Mouse (Mus musculus) embryonic facial prominence, embryonic 14.5 days (tissue): Measurements from ENCODE around the gene Aldh9a1. TPM values are rescaled to one million over a fixed set of nuclear protein-coding genes. Genes with fewer than 3 reads are reported as not detected.

ENCODE experiments used
- ATAC-seq: fragments of 200-750 bp; cut with Nextera tagmentation; 2 replicates; pipeline ENCODE4 v1.8.0; 2017; ENCODE audit warnings: low read depth, moderate number of reproducible peaks, moderate TSS enrichment
- DNase-seq: peaks from one replicate; pipeline ENCODE4 v3.0.0-alpha.2; 2015; ENCODE audit warnings: low spot score
- H3K27ac ChIP-seq: fragments of 300-500 bp; sonication (generic); replicated peaks from 2 replicates; pipeline ENCODE4 v1.5.1; 2014; ENCODE audit warnings: low read depth, mild to moderate bottlenecking, low read length, moderate library complexity
- H3K27me3 ChIP-seq: fragments of 300-500 bp; sonication (generic); replicated peaks from 2 replicates; pipeline ENCODE4 v1.6.1; 2014; ENCODE audit warnings: low read length; ENCODE audit not compliant: control insufficient read depth, insufficient read depth
- H3K36me3 ChIP-seq: fragments of 300-500 bp; sonication (generic); 2 replicates; pipeline ENCODE4 v1.6.1; 2014; ENCODE audit warnings: low read length, mixed read lengths; ENCODE audit not compliant: control insufficient read depth, insufficient read depth
- H3K4me1 ChIP-seq: fragments of 300-500 bp; sonication (generic); 2 replicates; pipeline ENCODE4 v1.6.1; 2014; ENCODE audit warnings: antibody characterized with exemption, low read length; ENCODE audit not compliant: control insufficient read depth, insufficient read depth
- H3K4me2 ChIP-seq: fragments of 300-500 bp; sonication (generic); 2 replicates; pipeline ENCODE4 v1.6.1; 2014; ENCODE audit warnings: low read depth, mild to moderate bottlenecking, low read length, moderate library complexity, mixed read lengths
- H3K4me3 ChIP-seq: fragments of 300-500 bp; sonication (generic); 2 replicates; pipeline ENCODE4 v1.5.1; 2014; ENCODE audit warnings: low read depth, mild to moderate bottlenecking, low read length
- H3K9ac ChIP-seq: fragments of 300-500 bp; sonication (generic); 2 replicates; pipeline ENCODE4 v1.6.1; 2014; ENCODE audit warnings: low read depth, mild to moderate bottlenecking, low read length, moderate library complexity, mixed read lengths
- H3K9me3 ChIP-seq: fragments of 300-500 bp; sonication (generic); 2 replicates; pipeline ENCODE4 v1.6.1; 2016; ENCODE audit warnings: low read length; ENCODE audit not compliant: control insufficient read depth
- WGBS: fragments of 180-500 bp; shearing (Covaris S2); extraction: QIAGEN DNeasy Blood & Tissue Kit; methylation state at CpG from one replicate; pipeline ENCODE4 v1.1.7; 2014; 5-methylcytosine and 5-hydroxymethylcytosine counted together
- polyA plus RNA-seq: library from polyadenylated mRNA; unstranded; fragments of >200 nt; fragmentation: Nextera tagmentation; extraction: Ambion mirVana; gene quantifications from 2 replicates; pipeline ENCODE4 v1.2.1, GENCODE M21; 2014

Aldh9a1 gene
- polyA plus RNA-seq, 1 experiment from 2014 or later = 40.7 TPM

DNA sequence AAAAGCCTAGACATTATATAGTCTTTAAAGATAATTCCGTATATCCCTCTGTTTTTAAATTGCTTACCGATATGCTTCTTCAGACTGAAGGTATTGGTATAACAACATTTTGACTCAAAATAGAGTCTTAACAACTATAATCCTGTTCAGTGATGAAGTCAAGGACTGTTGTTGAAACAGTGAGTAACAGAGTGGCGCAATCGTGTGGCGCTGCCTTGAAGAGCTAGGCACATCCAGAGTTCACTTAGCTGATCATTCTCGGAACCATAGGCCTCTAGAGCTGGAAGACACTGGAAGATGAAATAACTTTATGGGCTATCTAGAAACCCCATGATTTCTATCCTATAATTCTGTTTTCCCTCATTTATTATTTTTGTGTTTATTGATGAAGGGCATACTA is 28.1 kb upstream of the Aldh9a1 start:
- Histone ChIP-seq H3K4me1 (no peaks in the 10 kb centered on the region), H3K27ac (no peak overlapping the region), H3K27me3 (no peaks in the 10 kb centered on the region), H3K9me3 (no peaks in the 10 kb centered on the region), H3K4me2 (no peak overlapping the region), H3K9ac (no peak overlapping the region), H3K36me3 (peaks cover 81% of the 10 kb centered on the region), H3K4me3 (no peak overlapping the region)
- DNase-seq (no peak), ATAC-seq (no peak)
- WGBS = 97% methylated on average over 6 of the region's 6 CpGs

DNA sequence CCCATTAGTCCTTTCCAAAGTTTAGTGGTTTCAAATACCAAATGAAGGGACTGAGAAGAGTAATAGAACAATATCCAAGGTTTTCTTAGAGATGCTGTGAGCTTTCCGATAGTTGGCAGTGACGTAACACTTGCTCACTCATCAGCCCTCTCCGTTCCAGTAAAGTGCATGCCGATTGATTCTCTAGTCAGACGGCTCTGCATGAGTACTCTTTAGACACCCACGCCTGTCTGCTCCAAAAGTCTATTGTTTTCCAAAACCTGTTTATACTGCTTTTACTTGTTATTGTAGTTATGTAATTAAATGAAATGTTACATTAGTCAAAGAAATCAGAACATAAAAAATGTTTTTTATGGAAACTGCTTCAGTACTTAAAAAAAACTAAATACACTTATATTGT is 21.0 kb upstream of the Aldh9a1 start:
- H3K4me3 ChIP-seq = no peak overlapping the region
- H3K4me1 ChIP-seq = no peaks in the 10 kb centered on the region
- H3K27me3 ChIP-seq = no peaks in the 10 kb centered on the region
- no peak for DNase-seq
- no peaks in the 10 kb centered on the region for H3K9me3 ChIP-seq
- H3K27ac ChIP-seq = no peak overlapping the region
- H3K4me2 ChIP-seq = no peak overlapping the region
- 86% methylated on average over 6 of the region's 6 CpGs for WGBS
- no peak overlapping the region for H3K9ac ChIP-seq
- ATAC-seq = no peak
- peaks cover 75% of the 10 kb centered on the region for H3K36me3 ChIP-seq

DNA sequence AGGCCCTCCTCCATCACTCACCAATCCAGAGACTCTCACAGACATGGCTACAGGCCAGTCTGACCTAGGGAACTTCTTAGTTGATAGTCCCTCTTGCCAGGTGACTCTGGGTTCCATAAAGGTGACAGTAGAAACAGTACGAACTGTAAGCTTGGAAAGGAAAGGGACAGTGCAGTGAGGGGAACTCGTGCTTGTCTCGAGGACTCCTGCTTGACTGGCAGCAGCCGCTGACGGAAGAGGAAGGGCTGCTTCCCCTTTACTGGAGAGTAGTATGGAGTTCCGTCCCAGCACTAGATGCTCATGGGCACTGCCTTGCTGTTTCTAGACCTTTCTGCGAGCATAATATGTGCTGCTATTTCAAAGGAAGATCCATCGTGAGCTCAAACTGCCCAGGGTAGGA is 18.7 kb upstream of the Aldh9a1 start:
- peaks cover 70% of the 10 kb centered on the region for H3K36me3 ChIP-seq

DNA sequence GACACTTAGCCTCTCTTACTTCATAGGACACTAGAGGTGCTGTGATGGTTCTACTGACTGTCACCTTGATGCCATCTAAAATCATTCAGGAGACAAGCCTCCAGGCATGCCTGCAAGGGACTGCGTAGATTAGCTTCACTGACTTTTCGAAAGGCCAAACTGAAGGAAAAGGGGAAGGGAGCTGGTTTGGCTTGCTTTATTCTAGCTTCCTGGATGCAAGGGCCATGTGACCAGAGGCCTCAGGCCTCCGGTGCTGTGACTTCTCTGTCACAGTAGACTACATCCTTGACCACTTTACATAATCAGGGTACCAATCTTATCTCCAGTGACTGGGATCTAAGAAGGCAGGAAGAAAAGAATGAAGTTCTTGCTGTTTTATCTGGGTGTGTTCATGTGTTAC is 13.4 kb upstream of the Aldh9a1 start:
- no peak overlapping the region for H3K4me2 ChIP-seq
- H3K27ac ChIP-seq = no peak overlapping the region
- H3K4me1 ChIP-seq = no peaks in the 10 kb centered on the region
- WGBS = 90% methylated on average over 3 of the region's 3 CpGs
- H3K9ac ChIP-seq = no peak overlapping the region
- no peak for ATAC-seq
- peaks cover 6% of the 10 kb centered on the region for H3K27me3 ChIP-seq
- no peaks in the 10 kb centered on the region for H3K9me3 ChIP-seq
- peaks cover 22% of the 10 kb centered on the region; the same call in 1 of the 2 replicates for H3K36me3 ChIP-seq
- no peak overlapping the region for H3K4me3 ChIP-seq
- no peak for DNase-seq

More for the DNA sequence above, 18.7 kb upstream of the Aldh9a1 start:
- no peak overlapping the region for H3K4me3 ChIP-seq
- H3K9me3 ChIP-seq = no peaks in the 10 kb centered on the region
- ATAC-seq = no peak
- DNase-seq = no peak
- WGBS = 88% methylated on average over 8 of the region's 8 CpGs
- no peak overlapping the region for H3K4me2 ChIP-seq
- H3K9ac ChIP-seq = no peak overlapping the region
- H3K4me1 ChIP-seq = no peaks in the 10 kb centered on the region
- H3K27ac ChIP-seq = no peak overlapping the region
- no peaks in the 10 kb centered on the region for H3K27me3 ChIP-seq

DNA sequence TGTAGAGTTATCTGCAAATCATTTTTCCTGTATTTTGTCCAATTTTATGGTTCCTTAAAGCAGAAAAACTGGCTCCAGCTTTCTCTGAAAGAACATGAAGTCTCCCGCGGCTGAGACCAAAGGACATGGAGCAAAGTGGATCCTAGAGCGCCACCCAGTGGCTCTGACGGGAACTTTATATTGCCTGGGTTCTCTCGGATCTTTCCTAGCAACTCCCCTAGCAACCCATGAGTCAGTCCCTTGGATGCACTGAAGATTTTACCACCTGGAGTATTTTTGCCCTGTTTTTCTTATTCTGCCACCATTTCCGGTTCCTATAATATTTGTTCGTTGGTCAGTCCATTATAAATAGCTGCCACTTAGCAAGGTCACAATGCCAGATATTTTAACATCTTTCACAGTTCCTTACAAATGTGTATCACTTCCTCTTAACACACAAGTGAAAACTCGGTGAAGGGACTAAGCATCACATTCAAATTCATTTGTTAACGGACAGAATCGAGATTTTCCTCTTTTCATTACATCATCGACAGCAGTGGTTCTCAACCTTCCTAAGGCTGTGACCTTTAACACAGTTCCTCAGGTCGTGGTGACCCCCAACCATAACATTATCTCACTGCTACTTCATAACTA is 12.2 kb upstream of the Aldh9a1 start:
- ATAC-seq = peak; percentile 71; the same call in 1 of the 2 replicates
- H3K27ac ChIP-seq = no peak overlapping the region
- H3K4me3 ChIP-seq = no peak overlapping the region
- H3K4me1 ChIP-seq = no peaks in the 10 kb centered on the region
- H3K9me3 ChIP-seq = no peaks in the 10 kb centered on the region
- H3K4me2 ChIP-seq = no peak overlapping the region
- H3K27me3 ChIP-seq = peaks cover 6% of the 10 kb centered on the region
- DNase-seq = peak; percentile 88
- WGBS = 10% methylated on average over 12 of the region's 12 CpGs
- no peak overlapping the region for H3K9ac ChIP-seq
- H3K36me3 ChIP-seq = peaks cover 13% of the 10 kb centered on the region; the same call in 1 of the 2 replicates

DNA sequence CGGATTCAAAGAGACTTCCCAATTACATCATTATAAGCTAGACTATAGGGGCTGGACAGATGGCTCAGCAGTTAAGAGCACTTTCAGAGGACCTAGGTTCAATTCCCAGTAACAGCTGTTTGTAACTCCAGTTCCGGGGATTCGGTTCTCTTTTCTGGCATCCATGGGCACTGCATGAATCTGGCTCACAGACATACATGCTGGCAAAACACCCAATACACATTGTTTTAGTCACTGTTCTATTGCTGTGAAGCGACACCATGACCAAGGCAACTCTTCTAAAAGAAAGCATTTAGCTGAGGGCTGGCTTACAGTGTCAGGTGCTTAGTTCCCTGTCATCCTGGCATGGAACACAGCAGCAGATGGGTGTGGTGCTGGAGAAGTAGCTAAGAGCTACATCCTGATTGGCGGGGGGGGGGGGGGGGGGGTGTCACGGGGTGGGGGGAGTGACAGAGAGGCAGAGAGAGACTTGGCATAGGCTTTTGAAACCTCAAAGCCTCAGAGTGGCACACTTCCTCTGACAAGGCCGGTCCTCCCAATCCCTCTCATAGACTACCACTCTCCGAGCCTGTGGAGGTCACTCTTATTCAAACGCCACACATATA is 10.5 kb upstream of the Aldh9a1 start:
- H3K9me3 ChIP-seq = no peaks in the 10 kb centered on the region
- 78% methylated on average over 7 of the region's 9 CpGs for WGBS
- ATAC-seq (no peak), DNase-seq (no peak)
- no peak overlapping the region for H3K9ac ChIP-seq
- H3K4me3 ChIP-seq = no peak overlapping the region
- no peaks in the 10 kb centered on the region for H3K4me1 ChIP-seq
- H3K27me3 ChIP-seq = peaks cover 6% of the 10 kb centered on the region
- H3K4me2 ChIP-seq = no peak overlapping the region
- H3K27ac ChIP-seq = no peak overlapping the region
- H3K36me3 ChIP-seq = 0 out of 2 replicates have a peak, but pooled peaks cover 2% of the 10 kb centered on the region

DNA sequence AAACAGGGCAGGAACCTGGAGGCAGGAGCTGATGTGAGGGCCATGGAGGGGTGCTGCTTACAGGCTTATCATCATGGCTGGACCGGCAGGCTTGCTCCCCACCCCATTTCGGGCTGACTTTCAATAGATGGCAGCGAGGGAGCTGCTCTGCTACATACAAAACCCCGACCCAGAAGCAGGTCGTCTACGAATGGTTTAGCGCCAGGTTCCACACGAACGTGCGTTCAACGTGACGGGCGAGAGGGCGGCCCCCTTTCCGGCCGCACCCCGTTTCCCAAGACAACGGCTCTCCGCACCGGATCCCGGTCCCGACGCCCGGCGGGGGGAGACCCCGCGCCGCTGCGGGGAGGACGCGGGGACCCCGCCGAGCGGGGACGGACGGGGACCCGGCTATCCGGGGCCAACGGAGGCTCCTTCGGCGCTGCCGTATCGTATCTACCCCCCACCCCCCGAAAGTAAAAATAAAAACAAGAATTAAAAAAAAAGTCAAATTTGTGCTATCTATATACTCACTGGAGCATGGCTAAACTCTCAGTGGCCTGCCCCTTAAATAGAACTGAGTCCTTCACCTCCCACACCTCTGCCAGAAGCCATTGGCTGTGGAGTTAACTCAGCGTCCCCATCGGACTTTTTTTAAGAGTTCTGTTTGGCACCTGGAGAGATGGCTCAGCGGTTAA is 9.5 kb upstream of the Aldh9a1 start:
- Histone ChIP-seq H3K4me3 (peak overlapping the region; percentile 47), H3K9me3 (no peaks in the 10 kb centered on the region), H3K27me3 (peaks cover 6% of the 10 kb centered on the region), H3K4me1 (no peaks in the 10 kb centered on the region), H3K9ac (peak overlapping the region; percentile 59), H3K27ac (no peak overlapping the region), H3K4me2 (peak overlapping the region; percentile 81), H3K36me3 (no peaks in the 10 kb centered on the region)
- ATAC-seq = peak; percentile 61; the same call in 1 of the 2 replicates
- DNase-seq = peak; percentile 26
- 2% methylated on average over 38 of the region's 47 CpGs for WGBS

DNA sequence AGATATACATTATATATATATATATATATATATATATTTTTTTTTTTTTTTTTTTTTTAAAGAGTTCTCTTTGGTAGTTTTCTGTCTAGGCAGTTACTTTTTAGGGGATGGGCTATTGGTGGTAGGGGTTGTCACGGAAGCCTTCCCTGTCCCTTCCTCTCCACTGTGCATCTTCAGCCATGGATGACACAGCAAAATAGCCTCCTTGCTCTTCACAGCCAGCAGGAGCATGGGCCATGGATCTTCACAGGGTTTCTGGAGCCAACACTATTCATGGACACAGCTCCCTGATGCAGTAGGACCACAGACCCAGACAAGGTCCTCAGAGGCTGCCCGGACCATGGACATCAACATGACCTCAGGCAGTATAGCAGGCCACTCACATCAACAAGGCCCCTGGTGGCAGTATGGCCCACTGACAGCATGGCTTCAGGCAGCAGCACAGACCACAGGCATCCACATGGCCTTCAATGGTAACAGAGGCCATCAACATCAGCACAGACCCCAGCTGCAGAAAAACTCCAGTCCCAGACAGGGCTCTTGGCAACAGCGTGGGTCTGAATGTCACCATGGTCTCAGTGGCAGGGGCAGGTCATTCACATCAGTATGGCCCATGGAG is 8.8 kb upstream of the Aldh9a1 start:
- Histone ChIP-seq H3K4me2 (peak overlapping the region; percentile 81), H3K27ac (no peak overlapping the region), H3K4me1 (no peaks in the 10 kb centered on the region), H3K9ac (no peak overlapping the region), H3K27me3 (peaks cover 6% of the 10 kb centered on the region), H3K4me3 (peak overlapping the region; percentile 47), H3K36me3 (no peaks in the 10 kb centered on the region), H3K9me3 (no peaks in the 10 kb centered on the region)
- ATAC-seq = no peak
- 94% methylated on average over 2 of the region's 3 CpGs for WGBS
- no peak for DNase-seq
